Mouse (Mus musculus) adrenal gland, adult 8-10 months (tissue): ENCODE measurements around the gene Itga4. TPM values are rescaled to one million over a fixed set of nuclear protein-coding genes. Genes with fewer than 3 reads are reported as not detected.

Source experiments
- total RNA-seq, 4 experiments: library from RNA; stranded (reverse); gene quantifications; 2 replicates each; pipeline ENCODE4 v1.2.4; 2022

Gene Itga4
- total RNA-seq, 4 experiments from 2014 or later, result 1.7 to 5.7 (median 3.3) TPM

Other genes starting within 250 kb of the Itga4 start
- not detected for gene Neurod1, start 201.3 kb downstream of the Itga4 start, total RNA-seq
- 1 to 10 TPM in 3 of 4 experiments, under 1 TPM in 1; 0.81 to 1.4 (median 1.0) TPM for gene Cerkl, start 201.4 kb downstream of the Itga4 start, total RNA-seq